In genomic region chr10:59814505-59815155, GRCm38 (mm10) we compare ENCODE assay signal across 8 mouse cellular contexts.
DNase-seq lines count a peak whose midpoint lies in the region; ATAC-seq and TF ChIP-seq lines count a peak whose summit lies in the region.

No protein-coding gene starts in this region.

- no peaks in the 10 kb centered on the region for H3K27me3 ChIP-seq in G1E (ENCODE audit: insufficient read depth, low read length)

- H3K9me3 ChIP-seq in G1E (replicated peaks), result no peaks in the 10 kb centered on the region

- no peak for ATAC-seq in G1E (ENCODE audit: extremely low read depth, insufficient number of reproducible peaks, low FRiP score, poor library complexity, severe bottlenecking)
- no peak for ATAC-seq in inflammation-experienced regulatory T-cells, adult 6 months

- DNase-seq in layer of hippocampus, adult 11-12 months (ENCODE audit: low spot score), result peak; percentile 31
- no peak for DNase-seq in layer of hippocampus, adult 9-11 months
- DNase-seq in G1E (ENCODE audit: low spot score), result peak; percentile 3
- peak; percentile 57 for DNase-seq in brain, adult 2 months (ENCODE audit: low read depth, low spot score)
- peak; percentile 63 for DNase-seq in gastrocnemius, adult 18-20 months (ENCODE audit: low spot score)
- peak; percentile 56 for DNase-seq in left cerebral cortex, postnatal 4 days
- peak; percentile 61 for DNase-seq in mesoderm, embryonic 11.5 days (ENCODE audit: low read depth, low spot score)

- H3K4me3 ChIP-seq in G1E (ENCODE audit: low read depth, low read length), result no peak overlapping the region

- no peaks in the 10 kb centered on the region for H3K4me1 ChIP-seq in G1E (ENCODE audit: insufficient read depth, low read depth, low read length)

- TF ChIP-seq CTCF in G1E (IDR thresholded peaks at IDR 0.05; ENCODE audit: low read depth, low read length), result no peak

- intact Hi-C loops in left cerebral cortex, postnatal 4 days (cut with DNase I), result loop anchor here (5.0 to 10.0 kb wide), 2 partner anchors 200 to 322 kb away; partner anchors contain the start of genes Gm10322 and Mcu

- peaks cover 5% of the 10 kb centered on the region for H3K36me3 ChIP-seq in G1E (replicated peaks)
